Mouse (Mus musculus): ENCODE measurements around the gene Hoxd10. TPM values are rescaled to one million over a fixed set of nuclear protein-coding genes. Genes with fewer than 3 reads are reported as not detected.

The Hoxd10 gene
- polyA plus RNA-seq, 1 experiment from 2014 or later: not detected

DNA sequence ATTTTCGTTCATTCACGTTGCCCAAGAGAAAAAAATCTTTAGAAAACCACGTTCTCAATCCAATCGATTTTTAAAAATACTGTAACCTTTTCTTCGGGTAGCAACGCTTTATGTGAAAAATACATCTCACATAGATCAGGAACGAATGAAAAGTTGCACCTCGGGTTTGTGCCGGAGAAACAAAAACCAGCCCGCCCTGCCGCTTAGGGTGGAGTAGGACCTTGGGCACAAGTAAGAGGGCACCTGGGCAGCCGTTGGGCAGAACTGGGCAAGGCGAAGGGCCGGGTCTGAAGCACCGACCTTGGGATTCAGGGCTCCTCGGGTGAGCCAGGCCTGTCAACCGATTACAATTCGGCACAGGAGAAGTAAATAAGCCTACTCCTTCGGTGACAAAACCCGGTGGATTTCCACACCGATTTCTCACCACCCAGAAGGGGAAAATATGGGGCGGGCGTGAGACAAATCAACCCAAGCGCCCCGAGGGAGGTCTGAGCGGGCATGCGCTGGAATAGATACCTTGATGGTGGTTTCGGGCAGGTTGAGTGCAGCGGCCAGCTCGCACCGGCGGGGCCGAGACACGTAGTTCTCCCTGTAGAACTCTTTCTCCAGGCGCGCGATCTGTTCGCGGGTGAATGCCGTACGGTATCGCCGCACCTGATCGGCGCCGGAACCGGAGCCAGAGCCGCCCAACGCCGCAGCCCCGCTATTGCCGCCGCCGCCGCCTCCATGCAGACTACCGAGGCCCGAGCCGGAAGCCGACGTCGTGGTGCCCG, 34.3 kb upstream of the Hoxd10 start:
- no peak for ATAC-seq (ENCODE audit: low FRiP score)
- WGBS: 3% methylated on average over 62 of the region's 62 CpGs
- Histone ChIP-seq H3K27ac (peak overlapping the region; percentile 81), H3K4me3 (peak overlapping the region; percentile 36), H3K9me3 (no peaks in the 10 kb centered on the region), H3K4me2 (peak overlapping the region; percentile 29), H3K36me3 (no peaks in the 10 kb centered on the region), H3K27me3 (peaks cover 88% of the 10 kb centered on the region), H3K9ac (peak overlapping the region; percentile 68), H3K4me1 (replicated peaks) (peaks cover 18% of the 10 kb centered on the region)

DNA sequence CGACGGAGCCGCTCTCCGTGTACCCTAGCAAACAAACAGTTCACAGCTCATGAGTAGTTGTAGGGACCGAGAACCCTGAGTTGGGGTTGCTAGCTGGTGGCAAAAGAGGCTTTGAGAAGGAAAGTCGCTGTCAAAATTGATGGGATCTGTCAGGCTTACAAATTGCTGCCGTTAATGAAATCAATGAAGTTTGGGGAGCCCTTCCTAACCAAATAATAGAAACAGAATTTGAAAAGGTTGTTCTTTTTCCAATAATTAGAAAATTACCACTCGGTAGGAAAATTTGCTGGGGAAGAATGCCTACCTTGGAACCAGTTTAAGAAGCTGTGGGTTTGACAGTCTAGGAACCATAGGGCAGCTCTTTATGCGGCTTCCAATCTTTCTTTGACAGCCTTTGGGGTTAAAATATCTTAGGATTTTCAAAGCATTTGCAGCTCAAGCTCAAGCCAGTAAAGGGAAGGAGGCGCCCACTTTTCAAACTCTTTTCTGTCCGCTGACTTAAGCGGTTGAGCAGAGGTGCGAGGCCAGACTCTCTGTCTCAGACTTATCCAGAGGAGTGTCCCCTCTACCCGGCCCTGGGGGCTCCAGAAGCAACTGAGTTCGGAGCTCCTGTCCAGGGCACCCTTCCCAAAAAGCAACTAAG, 33.6 kb upstream of the Hoxd10 start:
- Histone ChIP-seq H3K4me1 (replicated peaks) (peaks cover 18% of the 10 kb centered on the region), H3K9ac (peak overlapping the region; percentile 68), H3K4me2 (peak overlapping the region; percentile 29), H3K27me3 (peaks cover 93% of the 10 kb centered on the region), H3K27ac (peak overlapping the region; percentile 81), H3K36me3 (no peaks in the 10 kb centered on the region), H3K4me3 (peak overlapping the region; percentile 36), H3K9me3 (no peaks in the 10 kb centered on the region)
- no peak for ATAC-seq (ENCODE audit: low FRiP score)
- 1% methylated on average over 15 of the region's 15 CpGs for WGBS

DNA sequence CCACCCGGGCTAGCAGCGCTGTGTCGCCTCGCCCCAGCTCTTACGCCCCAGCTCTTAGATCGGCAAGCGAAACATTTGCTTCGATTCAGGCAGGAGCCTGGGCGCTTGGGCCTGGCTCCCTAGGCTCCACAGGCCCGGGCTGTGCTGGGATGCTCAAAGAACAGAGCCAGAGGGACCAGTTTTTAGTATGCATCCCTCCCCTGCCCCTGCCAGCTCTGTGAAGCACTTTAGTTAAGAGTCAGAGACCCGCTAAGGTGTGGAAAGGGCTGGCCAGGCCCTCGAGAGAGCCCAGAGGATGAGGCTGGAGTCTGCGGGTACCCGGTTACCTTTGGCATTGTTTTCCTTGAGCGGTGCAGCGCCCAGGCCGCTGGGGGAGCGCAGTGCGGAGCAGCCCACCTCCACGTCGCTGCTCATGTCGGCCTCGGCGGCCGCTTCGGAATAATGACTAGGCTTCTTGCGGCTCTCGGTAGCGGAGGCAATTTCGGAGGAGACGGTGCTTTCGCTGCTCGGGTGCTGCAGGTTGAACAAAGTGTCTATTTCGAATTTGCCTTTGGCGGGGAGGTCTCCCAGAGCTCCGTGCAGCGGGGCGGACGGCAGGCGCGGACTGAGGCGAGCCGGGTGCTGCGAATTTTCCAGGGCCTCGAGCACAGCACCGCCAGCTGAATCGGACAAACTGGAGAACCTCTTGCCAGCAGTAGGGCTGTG, 32.9 kb upstream of the Hoxd10 start:
- Histone ChIP-seq H3K36me3 (no peaks in the 10 kb centered on the region), H3K4me1 (replicated peaks) (peaks cover 18% of the 10 kb centered on the region), H3K9ac (peak overlapping the region; percentile 68), H3K4me2 (peak overlapping the region; percentile 29), H3K27me3 (peaks cover 97% of the 10 kb centered on the region), H3K4me3 (peak overlapping the region; percentile 36), H3K9me3 (no peaks in the 10 kb centered on the region), H3K27ac (peak overlapping the region; percentile 81)
- ATAC-seq (ENCODE audit: low FRiP score): no peak
- under 1% methylated on average over 47 of the region's 47 CpGs for WGBS

DNA sequence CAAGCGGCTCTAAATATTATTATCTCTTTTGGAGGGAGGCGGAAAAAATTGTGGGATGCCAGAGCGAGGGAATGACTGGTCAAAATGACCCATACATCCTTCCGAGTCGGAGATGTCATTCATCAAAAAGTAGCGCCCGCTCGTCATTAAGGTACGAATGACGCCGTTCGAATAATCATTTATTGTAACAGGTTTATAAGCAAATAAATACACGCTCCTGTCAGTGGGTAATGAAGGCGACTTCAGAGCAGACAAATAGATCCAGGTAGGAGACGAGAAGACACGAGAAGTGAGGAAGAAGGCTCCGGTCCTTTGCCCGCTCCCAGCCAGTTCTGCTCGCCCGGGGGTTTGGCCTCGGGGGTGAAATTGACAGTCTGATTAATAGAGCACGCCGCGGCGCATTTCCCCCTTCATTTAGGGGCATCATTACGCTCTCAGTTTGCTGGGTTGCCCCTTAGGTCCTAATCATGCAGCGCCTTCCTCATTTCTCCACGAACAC, 32.2 kb upstream of the Hoxd10 start, which contains the start of gene Evx2:
TSS of gene Evx2 (minus strand) at position 51 of the 499 bp plus-strand sequence.
- H3K4me2 ChIP-seq: peak within 1 kb of the TSS; percentile 29
- peaks cover 18% of the 10 kb centered on the region for H3K4me1 ChIP-seq (replicated peaks)
- no peaks in the 10 kb centered on the region for H3K36me3 ChIP-seq
- H3K9ac ChIP-seq: peak within 1 kb of the TSS; percentile 68
- H3K27me3 ChIP-seq: peaks cover 97% of the 10 kb centered on the region
- H3K9me3 ChIP-seq: no peaks in the 10 kb centered on the region
- no peak for ATAC-seq (ENCODE audit: low FRiP score)
- peak within 1 kb of the TSS; percentile 36 for H3K4me3 ChIP-seq
- WGBS: 1% methylated on average over 28 of the region's 28 CpGs
- peak within 1 kb of the TSS; percentile 81 for H3K27ac ChIP-seq

DNA sequence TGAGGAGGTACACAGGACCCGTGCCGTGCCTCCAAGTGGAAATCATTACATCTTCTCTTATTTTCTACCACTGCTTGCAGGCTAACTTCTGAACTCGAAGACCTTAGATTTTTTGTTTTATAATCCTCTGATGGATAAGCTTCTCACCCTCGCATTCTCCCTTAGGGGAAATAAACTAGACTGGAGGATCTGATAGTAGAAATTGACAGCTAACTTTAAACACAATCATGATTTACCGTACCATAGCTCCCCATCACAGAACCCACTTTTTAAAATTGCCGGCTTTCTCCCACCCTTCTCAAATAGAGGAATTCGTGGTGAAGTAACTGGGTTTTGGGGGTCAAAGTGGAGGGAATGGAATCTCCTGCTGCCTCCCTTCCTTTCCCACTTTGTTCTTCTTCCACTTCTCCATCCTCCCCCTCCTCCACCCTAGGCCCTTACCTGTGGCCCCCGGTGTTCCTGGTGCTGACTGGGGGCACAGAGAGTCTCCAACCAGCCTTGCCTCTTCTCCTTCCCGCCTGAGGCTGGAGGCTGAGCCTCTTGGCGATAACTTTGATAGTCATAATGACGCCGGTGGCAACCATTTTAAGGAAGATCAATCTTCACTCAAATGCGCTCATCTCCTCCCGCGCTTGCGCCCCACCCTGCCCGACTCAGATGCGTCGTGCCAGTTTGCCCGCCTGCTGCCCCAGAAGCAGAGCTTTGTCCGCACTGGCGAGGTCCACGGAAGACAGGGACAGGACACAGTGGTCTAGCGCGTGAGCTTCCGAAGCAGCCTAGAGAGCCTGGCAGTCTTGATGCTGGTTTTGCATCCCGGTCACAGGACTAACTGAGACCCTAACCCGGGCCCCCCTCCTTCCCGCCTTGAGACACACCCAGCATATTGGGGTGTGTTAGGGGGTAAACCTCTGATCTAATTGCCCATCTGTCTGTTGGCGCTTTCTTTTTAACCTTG, 31.0 kb upstream of the Hoxd10 start:
- peak overlapping the region; percentile 29 for H3K4me2 ChIP-seq
- WGBS: 2% methylated on average over 30 of the region's 30 CpGs
- H3K4me3 ChIP-seq: peak overlapping the region; percentile 22
- peak; percentile 49; the same call in 1 of the 2 replicates for ATAC-seq (ENCODE audit: low FRiP score)
- H3K27ac ChIP-seq: no peak overlapping the region
- H3K9ac ChIP-seq: peak overlapping the region; percentile 14; the same call in 1 of the 2 replicates
- peaks cover 97% of the 10 kb centered on the region for H3K27me3 ChIP-seq
- peaks cover 14% of the 10 kb centered on the region for H3K4me1 ChIP-seq (replicated peaks)
- H3K9me3 ChIP-seq: no peaks in the 10 kb centered on the region
- H3K36me3 ChIP-seq: no peaks in the 10 kb centered on the region

DNA sequence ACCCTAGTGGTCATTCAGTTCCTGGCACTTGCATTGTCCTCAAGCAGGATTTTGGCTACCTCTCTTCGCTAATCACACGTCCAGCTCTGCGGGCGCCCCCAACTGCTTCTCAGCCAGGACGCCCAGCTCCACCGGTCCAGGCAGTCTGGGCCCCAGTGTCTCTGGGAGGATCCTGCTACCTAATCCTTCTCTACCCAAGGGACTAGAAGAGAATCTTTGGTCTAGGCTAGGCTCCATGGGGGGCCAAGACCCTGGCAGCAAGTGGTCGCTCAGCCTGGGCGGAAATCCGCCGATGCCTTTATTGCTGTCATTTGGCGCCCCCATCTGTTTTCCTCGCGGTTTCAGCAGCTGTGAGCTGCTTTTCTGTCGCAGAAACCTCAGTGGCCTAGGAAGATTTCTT, 30.0 kb upstream of the Hoxd10 start:
- H3K4me1 ChIP-seq (replicated peaks): peaks cover 10% of the 10 kb centered on the region
- H3K4me3 ChIP-seq: peak overlapping the region; percentile 15; the same call in 1 of the 2 replicates
- peak; percentile 32; the same call in 1 of the 2 replicates for ATAC-seq (ENCODE audit: low FRiP score)
- H3K9me3 ChIP-seq: no peaks in the 10 kb centered on the region
- H3K27ac ChIP-seq: no peak overlapping the region
- peak overlapping the region; percentile 37 for H3K4me2 ChIP-seq
- no peaks in the 10 kb centered on the region for H3K36me3 ChIP-seq
- peaks cover 97% of the 10 kb centered on the region for H3K27me3 ChIP-seq
- under 1% methylated on average over 14 of the region's 14 CpGs for WGBS
- H3K9ac ChIP-seq: no peak overlapping the region

DNA sequence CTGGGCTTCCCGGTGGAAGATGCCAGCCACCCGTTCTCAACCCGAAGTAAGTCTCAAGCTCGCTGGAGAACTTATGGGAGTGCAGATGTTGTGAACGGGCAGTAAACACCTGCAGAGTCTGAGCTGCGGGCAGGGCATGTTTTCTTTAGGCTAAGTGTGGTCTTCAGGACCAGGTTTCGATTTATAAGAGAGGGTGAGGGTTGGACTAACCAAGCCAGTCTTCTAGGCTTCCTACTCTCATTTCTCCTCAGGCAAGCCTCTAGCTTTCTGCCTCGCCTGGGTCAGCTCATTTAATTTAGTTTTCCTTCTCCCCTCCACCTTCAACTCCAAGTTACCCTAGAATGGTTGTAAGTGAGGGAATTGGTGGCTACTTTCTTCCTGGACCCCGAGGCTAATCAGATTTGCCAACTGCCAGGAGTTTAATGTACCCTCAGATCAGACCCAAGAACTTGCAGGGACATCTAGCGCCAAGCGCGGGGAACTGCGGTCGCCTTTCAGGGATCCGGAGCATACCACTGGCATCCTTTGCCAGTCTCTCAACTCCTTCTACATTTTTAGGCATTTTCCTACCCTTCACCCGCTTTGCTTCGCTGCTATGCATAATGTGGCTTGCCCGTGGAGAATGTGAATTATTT, 28.3 kb upstream of the Hoxd10 start:
- Histone ChIP-seq H3K4me3 (no peak overlapping the region), H3K27me3 (peaks cover 99% of the 10 kb centered on the region), H3K27ac (no peak overlapping the region), H3K4me2 (no peak overlapping the region), H3K4me1 (replicated peaks) (peaks cover 13% of the 10 kb centered on the region), H3K9ac (no peak overlapping the region), H3K36me3 (no peaks in the 10 kb centered on the region), H3K9me3 (no peaks in the 10 kb centered on the region)
- no peak for ATAC-seq (ENCODE audit: low FRiP score)
- WGBS: 4% methylated on average over 18 of the region's 18 CpGs

DNA sequence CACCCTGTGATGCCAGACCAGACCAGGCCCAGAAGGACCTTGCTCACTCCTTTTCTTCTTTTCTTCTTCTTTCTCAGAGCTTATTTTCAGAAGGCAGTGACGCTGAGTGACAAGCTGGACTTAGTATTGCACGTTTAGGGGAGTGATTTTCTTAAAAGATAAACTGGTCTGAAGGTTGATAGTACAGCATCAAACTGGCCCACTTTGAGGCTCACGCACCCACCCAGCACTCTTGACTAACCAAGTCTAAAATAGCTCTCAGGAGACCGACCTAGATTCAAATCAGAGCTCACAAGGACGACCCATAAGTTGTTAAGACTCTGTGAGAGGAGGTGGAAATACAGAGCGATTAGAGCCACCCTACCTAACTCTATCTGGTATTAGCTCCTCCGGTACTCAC, 25.3 kb upstream of the Hoxd10 start:
- Histone ChIP-seq H3K9ac (no peak overlapping the region), H3K36me3 (no peaks in the 10 kb centered on the region), H3K9me3 (no peaks in the 10 kb centered on the region), H3K4me2 (no peak overlapping the region), H3K27me3 (peaks cover 99% of the 10 kb centered on the region), H3K4me3 (no peak overlapping the region), H3K4me1 (replicated peaks) (peaks cover 11% of the 10 kb centered on the region), H3K27ac (no peak overlapping the region)
- ATAC-seq (ENCODE audit: low FRiP score): no peak
- WGBS: 3% methylated on average over 7 of the region's 7 CpGs

DNA sequence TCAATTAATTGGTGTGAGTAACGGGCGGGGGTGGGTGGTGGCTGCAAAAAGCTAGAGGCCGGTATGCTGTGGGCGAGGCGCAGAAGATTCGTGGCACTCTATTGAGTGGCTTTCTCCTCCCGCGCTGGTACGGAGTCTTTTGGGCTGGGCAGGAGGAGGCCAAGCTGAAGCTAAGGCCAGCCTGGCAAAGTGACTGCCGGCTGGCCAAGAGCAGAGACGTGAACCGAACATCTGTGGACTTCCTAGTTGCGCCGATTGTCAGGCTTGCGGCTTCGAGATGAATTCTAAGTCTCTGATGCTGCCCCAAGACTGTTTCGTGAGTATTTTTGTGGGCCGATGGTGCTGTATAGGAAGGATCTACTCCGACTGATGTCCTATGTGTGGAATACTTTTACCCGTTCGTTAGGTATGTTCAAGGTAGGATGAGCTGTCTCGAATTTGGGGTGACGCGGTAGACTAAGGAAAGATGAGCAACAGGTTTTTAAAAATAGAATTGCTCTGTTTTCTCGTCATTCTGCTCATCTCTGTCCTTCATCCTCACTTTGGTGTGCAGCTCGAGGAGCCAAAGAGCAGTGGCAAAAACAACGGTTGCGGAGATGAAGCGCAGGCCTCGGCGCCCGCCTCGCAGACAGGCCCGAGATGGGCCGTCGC, 24.4 kb upstream of the Hoxd10 start:
- 1% methylated on average over 36 of the region's 36 CpGs for WGBS
- Histone ChIP-seq H3K36me3 (no peaks in the 10 kb centered on the region), H3K4me3 (no peak overlapping the region), H3K27ac (no peak overlapping the region), H3K4me2 (no peak overlapping the region), H3K4me1 (replicated peaks) (peaks cover 7% of the 10 kb centered on the region), H3K9me3 (no peaks in the 10 kb centered on the region), H3K9ac (no peak overlapping the region), H3K27me3 (peaks cover 99% of the 10 kb centered on the region)
- ATAC-seq (ENCODE audit: low FRiP score): no peak

DNA sequence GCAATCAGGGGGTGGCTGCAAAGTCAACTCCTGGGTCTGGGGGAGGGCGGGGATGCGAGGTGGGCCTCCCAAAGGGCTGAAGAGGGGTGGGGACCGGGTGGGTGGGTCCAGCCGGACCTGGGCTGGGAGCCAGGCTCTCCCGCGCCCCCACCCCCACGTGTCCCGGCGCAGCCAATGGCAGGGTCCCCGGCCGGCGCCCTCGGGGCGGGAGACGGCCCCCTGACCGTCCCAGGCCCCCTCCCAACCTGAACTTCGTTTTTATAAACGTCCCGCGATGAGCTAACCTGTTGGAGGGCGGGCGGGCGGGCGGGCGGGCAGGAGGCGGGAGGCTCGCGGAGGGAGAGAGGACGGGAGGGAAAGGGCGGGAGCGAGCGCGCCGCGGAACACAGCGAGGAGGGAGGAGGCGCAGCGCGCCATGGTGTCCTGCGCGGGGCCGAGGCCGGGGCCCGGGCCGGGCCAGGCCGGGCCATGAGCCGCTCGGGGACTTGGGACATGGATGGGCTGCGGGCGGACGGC, 23.8 kb upstream of the Hoxd10 start, which contains the start of gene Hoxd13:
TSS of gene Hoxd13 (plus strand) at position 469 of the 516 bp plus-strand sequence.
- WGBS: 0% methylated on average over 27 of the region's 51 CpGs
- H3K4me1 ChIP-seq (replicated peaks): peaks cover 11% of the 10 kb centered on the region
- H3K9ac ChIP-seq: no peak within 1 kb of the TSS
- H3K9me3 ChIP-seq: no peaks in the 10 kb centered on the region
- peak within 1 kb of the TSS; percentile 43 for H3K4me2 ChIP-seq
- H3K27me3 ChIP-seq: peaks cover 99% of the 10 kb centered on the region
- no peaks in the 10 kb centered on the region for H3K36me3 ChIP-seq
- H3K4me3 ChIP-seq: peak within 1 kb of the TSS; percentile 25
- H3K27ac ChIP-seq: no peak within 1 kb of the TSS
- ATAC-seq (ENCODE audit: low FRiP score): no peak

All from hindbrain, embryonic 13.5 days (tissue).